Mouse (Mus musculus) stomach, postnatal 0 days (tissue): ENCODE measurements around the gene Fads2. TPM values are rescaled to one million over a fixed set of nuclear protein-coding genes. Genes with fewer than 3 reads are reported as not detected.

Source experiments
- ATAC-seq: fragments of 200-750 bp; cut with Nextera tagmentation; 2 replicates; pipeline ENCODE4 v1.8.0; 2017; ENCODE audit not compliant: low FRiP score, low TSS enrichment
- DNase-seq: peaks from one replicate; pipeline ENCODE4 v3.0.0-alpha.2; 2016; ENCODE audit warnings: low spot score
- H3K27ac ChIP-seq: fragments of 300-500 bp; sonication (generic); replicated peaks from 2 replicates; pipeline ENCODE4 v1.5.1; 2014; ENCODE audit warnings: mild to moderate bottlenecking, control low read depth
- H3K27me3 ChIP-seq: fragments of 300-500 bp; sonication (generic); 2 replicates; pipeline ENCODE4 v1.6.1; 2014; ENCODE audit warnings: low read length; ENCODE audit not compliant: control insufficient read depth, insufficient read depth
- H3K36me3 ChIP-seq: fragments of 300-500 bp; sonication (generic); 2 replicates; pipeline ENCODE4 v1.6.1; 2014; ENCODE audit warnings: low read length, mixed read lengths; ENCODE audit not compliant: control insufficient read depth, insufficient read depth
- H3K4me1 ChIP-seq: fragments of 300-500 bp; sonication (generic); replicated peaks from 2 replicates; pipeline ENCODE4 v1.6.1; 2014; ENCODE audit warnings: antibody characterized with exemption; ENCODE audit not compliant: control insufficient read depth, insufficient read depth
- H3K4me2 ChIP-seq: fragments of 300-500 bp; sonication (generic); replicated peaks from 2 replicates; pipeline ENCODE4 v1.6.1; 2014; ENCODE audit warnings: low read depth, mild to moderate bottlenecking, control low read depth, moderate library complexity
- H3K4me3 ChIP-seq: fragments of 300-500 bp; sonication (generic); 2 replicates; pipeline ENCODE4 v1.5.1; 2014; ENCODE audit warnings: low read depth, low read length, control low read depth
- H3K9ac ChIP-seq: fragments of 300-500 bp; sonication (generic); 2 replicates; pipeline ENCODE4 v1.6.1; 2014; ENCODE audit warnings: mild to moderate bottlenecking, low read length, control low read depth, mixed read lengths
- H3K9me3 ChIP-seq: fragments of 300-500 bp; sonication (generic); 2 replicates; pipeline ENCODE4 v1.6.1; 2016; ENCODE audit warnings: low read length; ENCODE audit not compliant: control insufficient read depth
- CTCF ChIP-seq: IDR thresholded peaks from 2 replicates; pipeline ENCODE4 v1.5.1; 2016; ENCODE audit warnings: antibody characterized with exemption, low read depth, mild to moderate bottlenecking, moderate library complexity
- EP300 ChIP-seq: optimal IDR thresholded peaks from 2 replicates; pipeline ENCODE3; 2016; ENCODE audit warnings: antibody characterized with exemption
- WGBS: fragments of 180-500 bp; shearing (Covaris S2); extraction: QIAGEN DNeasy Blood & Tissue Kit; methylation state at CpG from one replicate; pipeline ENCODE4 v1.1.7; 2014; 5-methylcytosine and 5-hydroxymethylcytosine counted together
- polyA plus RNA-seq: library from polyadenylated mRNA; unstranded; fragments of >200 nt; fragmentation: Nextera tagmentation; extraction: Ambion mirVana; gene quantifications from 2 replicates; pipeline ENCODE4 v1.2.1, GENCODE M21; 2015

The Fads2 gene
- polyA plus RNA-seq, 1 experiment from 2014 or later, result 34.6 TPM

DNA sequence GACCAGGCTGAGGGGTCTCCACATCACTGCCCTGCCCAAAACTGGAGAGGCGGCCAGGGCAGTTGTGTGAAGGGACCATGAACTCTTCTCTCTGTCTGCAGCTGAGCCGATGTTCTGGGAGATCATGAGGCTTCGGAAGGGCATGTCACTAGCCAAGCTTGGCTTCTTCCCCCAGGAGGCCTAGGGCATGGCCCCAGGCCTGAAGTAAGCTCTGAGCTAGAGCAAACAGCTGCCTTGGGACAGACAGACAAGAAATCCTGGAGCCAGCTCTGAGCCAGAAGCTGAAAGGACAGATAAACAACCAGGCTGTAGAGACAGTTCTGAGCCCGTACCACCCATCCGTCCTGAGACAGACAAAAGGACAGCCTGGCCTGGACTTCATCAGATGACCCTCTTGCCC is 67.2 kb downstream of the Fads2 start:
- Histone ChIP-seq H3K9ac (no peak overlapping the region), H3K36me3 (no peaks in the 10 kb centered on the region; the same call in 1 of the 2 replicates), H3K9me3 (no peaks in the 10 kb centered on the region), H3K4me2 (no peak overlapping the region), H3K27ac (no peak overlapping the region), H3K4me3 (no peak overlapping the region), H3K27me3 (no peaks in the 10 kb centered on the region), H3K4me1 (peaks cover 3% of the 10 kb centered on the region)
- DNase-seq (no peak), ATAC-seq (no peak)
- 86% methylated on average over 5 of the region's 5 CpGs for WGBS
- TF ChIP-seq CTCF (no peak), EP300 (no peak)

DNA sequence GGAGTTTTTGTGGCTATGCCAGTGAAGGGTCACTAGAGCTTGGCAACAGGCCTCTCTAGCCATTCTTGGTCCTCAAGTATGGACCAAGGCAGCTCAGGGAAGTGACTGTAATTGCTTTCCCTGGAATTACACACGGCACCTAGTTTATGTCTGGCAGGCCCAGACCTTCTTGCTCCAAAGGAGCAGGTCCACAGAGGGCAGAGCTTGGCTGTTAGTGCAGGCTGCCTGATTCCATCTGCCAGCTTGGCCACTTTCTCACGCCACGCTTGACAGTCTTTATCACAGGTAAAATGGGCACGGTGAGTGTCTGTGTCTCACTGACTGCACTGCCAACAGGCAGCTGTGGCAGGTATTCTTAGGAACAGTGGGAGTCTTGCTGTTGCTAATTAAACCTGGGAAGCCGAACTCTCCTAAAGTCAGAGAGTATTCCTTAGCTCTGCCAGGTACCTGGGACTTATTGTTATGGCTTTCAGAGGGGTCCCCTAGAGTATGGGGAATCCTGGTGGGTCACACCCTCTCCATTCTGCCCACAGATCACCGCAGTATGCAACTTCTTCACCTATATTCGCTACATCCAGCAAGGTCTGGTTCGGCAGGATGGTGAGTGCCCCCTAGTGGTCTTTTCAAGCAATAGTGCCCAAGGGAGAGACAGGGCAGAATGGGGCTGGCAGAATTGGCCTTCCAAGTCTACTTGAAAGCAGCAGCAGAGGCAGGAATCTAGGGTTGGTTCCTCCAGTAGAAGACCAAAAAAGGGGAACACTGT is 68.2 kb downstream of the Fads2 start:
- H3K27ac ChIP-seq, result no peak overlapping the region
- ATAC-seq, result peak; percentile 46
- DNase-seq, result peak; percentile 53
- no peaks in the 10 kb centered on the region for H3K9me3 ChIP-seq
- WGBS, result 40% methylated on average over 8 of the region's 8 CpGs
- TF ChIP-seq CTCF (peak; percentile 94), EP300 (no peak)
- H3K9ac ChIP-seq, result no peak overlapping the region
- no peaks in the 10 kb centered on the region for H3K27me3 ChIP-seq
- H3K36me3 ChIP-seq, result no peaks in the 10 kb centered on the region; the same call in 1 of the 2 replicates
- H3K4me2 ChIP-seq, result no peak overlapping the region
- no peak overlapping the region for H3K4me3 ChIP-seq
- H3K4me1 ChIP-seq, result no peaks in the 10 kb centered on the region

DNA sequence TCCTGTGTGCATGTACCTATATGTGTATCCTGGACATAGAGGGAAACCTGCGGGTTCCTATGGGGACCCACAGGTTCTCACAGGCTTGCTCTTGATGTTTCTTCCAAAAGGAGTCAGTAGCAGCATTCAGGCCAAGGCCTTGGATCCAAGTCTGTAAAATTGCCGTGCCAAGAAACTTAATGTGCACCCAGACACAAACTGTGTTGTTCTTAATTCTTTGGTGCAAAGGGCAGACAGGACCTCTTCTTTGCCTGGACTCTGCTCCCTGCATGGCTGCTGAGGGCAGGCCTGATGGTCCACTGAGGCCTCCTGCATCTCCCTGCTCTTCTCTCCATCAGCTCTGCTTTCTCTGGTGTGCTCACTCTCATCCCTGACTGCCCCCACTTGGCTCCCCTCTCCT is 71.8 kb downstream of the Fads2 start:
- H3K4me3 ChIP-seq, result no peak overlapping the region
- H3K9ac ChIP-seq, result no peak overlapping the region
- H3K27me3 ChIP-seq, result no peaks in the 10 kb centered on the region
- TF ChIP-seq EP300, result no peak
- no peak for TF ChIP-seq CTCF
- DNase-seq, result no peak
- no peak overlapping the region for H3K27ac ChIP-seq
- 86% methylated on average over 2 of the region's 2 CpGs for WGBS
- no peaks in the 10 kb centered on the region; the same call in none of the 2 replicates for H3K36me3 ChIP-seq
- no peak for ATAC-seq
- no peak overlapping the region for H3K4me2 ChIP-seq
- H3K9me3 ChIP-seq, result no peaks in the 10 kb centered on the region
- H3K4me1 ChIP-seq, result peaks cover 2% of the 10 kb centered on the region; the same call in 1 of the 2 replicates

DNA sequence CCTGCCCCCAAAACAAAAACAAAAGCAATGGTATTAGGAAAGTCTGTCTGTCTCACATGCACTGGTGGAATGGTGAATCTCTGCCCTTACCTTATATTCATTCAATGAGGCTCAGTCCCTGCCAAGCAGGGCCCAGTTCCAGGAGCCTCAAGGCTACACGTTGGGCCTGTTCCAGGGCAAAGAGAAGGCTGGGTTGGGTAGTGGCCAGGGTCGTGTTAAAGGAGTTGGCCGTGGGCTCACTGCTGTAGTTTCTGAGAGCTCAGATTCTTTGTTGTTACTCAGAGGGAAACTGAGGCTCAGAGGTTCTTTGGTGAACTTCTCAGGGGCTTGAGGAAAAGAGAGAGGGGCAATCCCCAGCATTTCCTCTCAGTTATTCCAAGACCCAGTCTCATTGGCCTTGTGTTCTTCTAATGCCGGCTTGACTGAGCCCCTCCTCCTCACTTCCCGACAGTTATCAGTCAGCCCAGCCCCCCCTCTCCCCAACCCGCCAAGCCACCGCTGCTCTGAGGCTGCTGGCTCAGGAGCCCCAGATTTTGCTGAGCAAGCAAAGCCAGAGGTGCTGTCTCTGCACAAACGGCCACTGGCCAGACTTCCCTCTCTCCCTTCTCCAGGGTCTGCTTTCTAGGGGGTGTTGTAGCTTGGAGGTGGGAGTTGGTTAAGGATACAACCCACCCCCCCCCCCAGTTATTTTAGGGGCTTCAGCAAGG is 76.2 kb downstream of the Fads2 start:
- TF ChIP-seq CTCF, result no peak
- TF ChIP-seq EP300, result no peak
- DNase-seq, result no peak
- WGBS, result 11% methylated on average over 8 of the region's 8 CpGs
- Histone ChIP-seq H3K4me1 (peaks cover 6% of the 10 kb centered on the region; the same call in 1 of the 2 replicates), H3K9me3 (no peaks in the 10 kb centered on the region), H3K36me3 (no peaks in the 10 kb centered on the region; the same call in 1 of the 2 replicates), H3K4me2 (no peak overlapping the region), H3K9ac (no peak overlapping the region), H3K27me3 (no peaks in the 10 kb centered on the region), H3K4me3 (no peak overlapping the region), H3K27ac (0 out of 2 replicates have a peak overlapping the region, but pooled peaks have one; percentile 45)
- no peak for ATAC-seq

DNA sequence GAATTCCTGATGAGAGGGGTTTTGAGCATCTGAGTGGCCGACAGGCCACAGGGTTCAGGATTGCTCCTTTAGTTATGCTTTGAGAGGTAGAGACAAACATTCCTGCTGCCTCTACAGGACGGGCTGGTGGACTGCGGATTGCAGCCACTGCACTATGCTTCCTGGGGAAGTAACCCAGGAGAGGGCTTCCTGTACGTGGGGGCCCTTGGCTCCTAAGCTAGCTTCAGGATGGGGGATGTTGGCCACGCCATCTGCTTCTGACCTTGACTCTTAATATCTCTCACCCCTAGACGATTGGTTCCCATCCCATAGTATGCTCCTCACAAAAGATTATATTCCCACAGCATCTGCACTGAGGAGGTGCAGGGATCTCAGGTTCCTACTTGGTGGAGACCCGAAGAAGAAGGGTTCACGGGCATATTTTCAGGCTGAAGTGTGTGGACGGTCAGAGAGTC is 78.2 kb downstream of the Fads2 start:
- Histone ChIP-seq H3K27ac (peak overlapping the region; percentile 45; the same call in 1 of the 2 replicates), H3K4me2 (no peak overlapping the region), H3K9ac (no peak overlapping the region), H3K4me1 (peaks cover 10% of the 10 kb centered on the region), H3K27me3 (no peaks in the 10 kb centered on the region), H3K4me3 (no peak overlapping the region), H3K36me3 (no peaks in the 10 kb centered on the region; the same call in 1 of the 2 replicates), H3K9me3 (no peaks in the 10 kb centered on the region)
- WGBS, result 64% methylated on average over 9 of the region's 9 CpGs
- ATAC-seq, result no peak
- TF ChIP-seq CTCF (no peak), EP300 (no peak)
- DNase-seq, result no peak
